Mouse (Mus musculus) liver (tissue): ENCODE measurements at regions not wholly inside any gene's neighbourhood (a gene's known extent, or its start where the extent isn't known, plus 50 kb on each side); places are given as distances from the start of the nearest gene placed in this dataset.
"Not testable (repeated sequence)": the region's sequence is repeated elsewhere in the genome, so short reads cannot be mapped to it uniquely, and the experiment has no call there.

Source experiments
- DNase-seq: peaks from one replicate; pipeline ENCODE4 v3.0.0-alpha.2; 2020; ENCODE audit warnings: mixed read lengths

DNA sequence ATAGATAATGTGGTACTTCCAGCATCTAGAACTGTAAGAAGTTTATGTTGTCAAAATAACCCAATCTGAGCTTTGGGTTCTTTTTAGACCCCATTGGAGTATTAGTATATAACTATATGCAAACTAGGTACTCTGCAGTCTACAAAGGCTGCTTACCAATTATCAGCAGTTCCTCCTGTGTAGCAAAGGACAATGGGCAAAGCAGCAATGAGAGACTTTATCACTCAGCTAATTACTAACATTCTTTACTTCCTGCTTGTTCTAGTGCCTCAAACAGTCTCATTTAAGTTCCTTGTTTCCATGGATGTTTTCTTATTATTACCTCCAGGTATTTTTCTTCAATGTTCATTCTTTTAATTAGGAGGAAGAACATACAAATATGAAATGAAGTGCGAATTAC lies 312.5 kb upstream of the Klf6 start:
- DNase-seq = no peak

DNA sequence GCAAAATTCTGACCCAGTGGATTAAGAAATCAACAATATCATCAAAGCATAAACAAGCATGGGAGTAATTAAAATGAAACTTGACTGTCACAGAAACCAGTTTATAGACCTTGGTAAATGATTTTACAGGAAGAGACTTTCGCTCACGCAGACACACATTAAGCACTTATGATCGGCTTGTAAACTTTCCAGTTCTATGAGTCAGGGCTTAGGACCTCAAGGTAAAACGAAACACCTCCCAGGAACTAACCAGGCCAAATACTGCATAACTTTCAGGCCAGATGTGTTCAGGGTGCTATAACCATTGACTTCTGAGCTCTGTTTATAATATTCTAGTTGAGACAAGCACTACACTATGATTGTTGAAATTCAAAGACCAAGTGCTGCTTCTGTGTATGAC lies 312.1 kb upstream of the Klf6 start:
- DNase-seq = no peak

- no peak for DNase-seq
These were observed 311.5 kb upstream of the Klf6 start for GRCm38 (mm10) chr13:5549747-5550146.

GRCm38 (mm10) chr13:5550354-5550753 lies 310.9 kb upstream of the Klf6 start:
- no peak for DNase-seq

DNA sequence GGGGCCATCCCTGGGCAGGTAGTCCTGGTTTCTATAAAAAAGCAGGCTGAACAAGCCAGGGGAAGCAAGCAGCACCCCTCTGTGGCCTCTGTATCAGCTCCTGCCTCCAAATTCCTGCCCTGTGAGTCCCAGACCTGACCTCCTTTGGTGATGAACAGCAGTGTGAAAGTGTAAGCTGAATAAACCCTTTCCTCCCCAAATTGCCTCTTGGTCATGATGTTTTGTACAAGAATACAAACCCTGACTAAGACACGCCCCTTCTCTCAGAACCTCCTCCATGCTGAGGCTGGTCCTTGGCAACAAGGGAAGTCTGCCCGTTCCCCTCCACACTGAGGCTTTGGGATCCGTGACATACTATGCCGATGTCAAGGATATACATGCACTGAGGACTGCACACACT lies 310.2 kb upstream of the Klf6 start:
- no peak for DNase-seq

DNA sequence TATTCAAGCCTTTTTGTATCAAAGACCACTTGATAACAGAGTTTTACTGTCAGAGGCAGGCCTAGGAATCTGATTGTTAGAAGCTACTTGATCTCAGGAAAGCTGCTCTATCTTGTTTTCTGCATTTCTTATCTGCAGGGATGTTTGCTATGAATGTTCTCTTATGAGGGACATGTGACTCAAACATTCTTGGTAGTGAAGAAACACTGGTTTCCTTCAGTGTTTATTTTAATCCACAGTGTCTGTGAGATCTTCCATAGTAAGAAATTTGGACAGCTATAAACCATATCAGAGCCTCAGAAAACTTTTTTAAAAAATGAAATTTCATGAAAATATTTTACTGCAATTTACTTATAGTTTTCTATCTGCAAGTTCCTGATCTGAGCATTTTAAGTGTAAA lies 307.8 kb upstream of the Klf6 start:
- DNase-seq = no peak

DNA sequence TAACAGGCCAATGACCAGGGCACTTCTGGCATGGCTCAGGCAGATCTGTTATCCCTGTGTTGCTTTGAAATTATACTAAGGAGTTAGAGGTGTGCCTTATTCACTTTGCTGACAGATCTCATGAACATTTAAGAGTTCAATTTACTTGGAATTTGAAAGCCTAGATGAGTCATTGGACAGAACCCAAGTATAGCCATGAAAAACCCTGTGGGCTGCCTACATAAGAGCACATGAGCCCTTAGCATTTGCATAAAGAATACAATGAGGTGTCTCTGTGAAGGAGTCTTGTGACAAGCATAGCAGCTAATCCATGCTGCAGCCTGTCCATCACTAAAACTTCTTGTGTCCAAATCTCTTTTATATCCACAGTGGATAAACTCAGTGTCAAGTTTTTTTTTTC lies 303.2 kb upstream of the Klf6 start:
- DNase-seq = no peak

DNA sequence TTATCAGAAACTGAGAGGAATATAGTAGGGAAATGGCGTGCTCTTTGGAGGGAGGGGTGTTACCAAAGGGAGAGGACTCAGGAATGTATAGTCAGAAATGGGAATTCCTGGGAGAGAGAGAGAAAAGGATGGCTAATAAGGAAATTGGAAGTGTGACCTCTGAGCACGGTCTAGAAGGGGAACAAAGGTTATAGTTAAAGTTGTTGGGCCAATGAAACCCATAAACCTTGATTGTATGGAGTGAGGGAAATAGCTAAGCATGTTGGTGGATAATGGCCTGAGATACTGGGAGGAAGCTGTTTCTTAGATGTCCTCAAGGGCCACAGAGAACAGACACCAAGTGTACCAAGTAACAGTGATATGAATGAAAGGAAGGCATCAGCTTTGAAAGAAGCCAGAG lies 294.8 kb upstream of the Klf6 start:
- no peak for DNase-seq

- DNase-seq = no peak
These were observed 294.4 kb upstream of the Klf6 start for GRCm38 (mm10) chr13:5566896-5567295.

GRCm38 (mm10) chr13:5569579-5569978 lies 291.7 kb upstream of the Klf6 start:
- DNase-seq = no peak

GRCm38 (mm10) chr13:5570386-5570785 lies 290.9 kb upstream of the Klf6 start:
- no peak for DNase-seq

DNA sequence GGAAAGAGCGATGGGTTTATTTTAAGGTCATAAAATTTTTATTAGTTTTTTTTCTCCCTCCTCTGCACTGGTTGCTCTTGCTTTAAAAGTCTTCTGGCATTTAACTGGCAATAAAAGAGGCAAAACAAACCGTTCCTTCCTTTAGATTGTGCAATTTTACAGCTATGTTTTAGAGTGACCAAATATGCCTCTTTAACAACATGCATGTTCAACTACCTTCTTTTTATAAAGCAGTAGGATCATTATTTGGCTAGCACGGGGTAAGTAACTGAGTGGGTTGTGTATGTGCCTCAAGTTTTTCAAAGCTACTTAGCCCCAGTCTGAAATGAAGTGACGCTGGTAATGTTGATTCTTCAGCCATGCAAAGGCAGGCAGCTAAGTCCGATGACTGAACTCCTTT lies 284.7 kb upstream of the Klf6 start:
- DNase-seq = no peak

- DNase-seq = not testable (repeated sequence)
These were observed 277.6 kb upstream of the Klf6 start for GRCm38 (mm10) chr13:5583681-5584080.

DNA sequence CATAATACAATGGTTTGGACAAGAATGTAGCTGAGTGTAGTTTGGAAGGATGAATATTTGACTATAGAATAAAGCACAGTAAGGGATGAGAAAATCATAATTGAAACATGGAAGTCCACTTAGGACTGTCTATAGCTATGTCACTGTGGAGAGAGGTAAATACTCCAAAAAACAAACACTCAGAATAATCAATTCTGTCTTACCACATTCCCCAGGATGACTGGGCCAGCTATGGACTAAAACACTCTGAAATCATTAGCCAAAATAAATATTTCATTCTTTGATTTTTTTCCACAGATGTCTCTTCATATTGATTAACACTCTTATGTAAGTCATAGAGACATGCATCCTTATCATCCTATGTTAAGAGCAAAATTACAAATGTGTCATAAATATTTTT lies 274.1 kb upstream of the Klf6 start:
- no peak for DNase-seq

DNA sequence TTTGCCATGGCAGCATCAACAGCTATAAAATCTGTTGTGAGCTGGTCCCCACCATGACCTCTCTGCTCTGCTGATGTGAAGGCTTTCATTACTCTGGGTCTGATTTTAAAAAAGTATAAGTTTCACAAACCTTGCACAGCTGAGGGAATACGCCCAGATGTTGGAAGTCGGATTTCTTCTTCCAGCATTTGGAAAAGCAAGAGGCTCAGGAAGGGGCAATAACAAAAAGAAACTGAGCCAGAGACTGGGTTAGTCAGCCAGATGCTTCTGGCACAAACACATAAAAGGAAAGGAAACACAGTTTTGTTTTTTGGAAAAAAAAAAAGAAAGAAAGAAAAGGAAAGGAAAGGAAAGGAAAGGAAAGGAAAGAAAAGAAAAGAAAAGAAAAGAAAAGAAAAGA lies 270.0 kb upstream of the Klf6 start:
- no peak for DNase-seq

DNA sequence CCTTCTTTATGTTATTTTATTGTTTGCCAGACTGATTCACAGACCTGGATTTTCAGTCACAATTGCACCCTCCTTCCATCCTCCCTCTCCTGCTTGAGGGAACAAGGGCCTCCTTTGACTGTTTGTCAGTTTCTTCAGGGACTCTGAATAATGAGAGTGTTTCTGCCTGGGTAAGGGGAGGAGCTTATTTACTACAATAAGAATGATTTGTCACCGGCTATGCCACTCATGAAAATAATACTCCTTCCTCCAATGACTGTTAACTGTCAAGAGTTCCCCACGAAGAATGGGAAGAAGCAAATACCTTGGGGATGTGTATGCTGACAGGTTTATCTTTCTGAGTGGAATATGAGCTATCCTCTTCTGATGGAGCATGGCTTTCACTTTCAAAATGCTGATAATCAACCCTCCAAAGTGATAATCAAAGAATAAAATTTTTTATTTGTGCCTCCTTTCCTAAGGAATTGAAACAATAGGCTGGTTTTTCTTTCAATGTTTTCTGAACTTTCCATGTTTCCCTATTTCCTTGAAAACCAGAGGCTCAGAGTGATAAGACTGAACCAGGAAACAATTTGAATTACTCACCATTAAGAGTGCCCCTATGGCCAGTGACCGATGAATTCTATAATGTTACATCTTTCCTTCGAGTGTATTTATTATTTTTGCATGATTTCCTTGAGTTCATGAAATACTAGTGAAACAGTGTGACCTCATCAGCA lies 269.3 kb upstream of the Klf6 start:
- no peak for DNase-seq

- DNase-seq = no peak
These were observed 268.7 kb upstream of the Klf6 start for GRCm38 (mm10) chr13:5592556-5593061.

- DNase-seq = no peak
These were observed 259.6 kb upstream of the Klf6 start for GRCm38 (mm10) chr13:5601648-5602047.

DNA sequence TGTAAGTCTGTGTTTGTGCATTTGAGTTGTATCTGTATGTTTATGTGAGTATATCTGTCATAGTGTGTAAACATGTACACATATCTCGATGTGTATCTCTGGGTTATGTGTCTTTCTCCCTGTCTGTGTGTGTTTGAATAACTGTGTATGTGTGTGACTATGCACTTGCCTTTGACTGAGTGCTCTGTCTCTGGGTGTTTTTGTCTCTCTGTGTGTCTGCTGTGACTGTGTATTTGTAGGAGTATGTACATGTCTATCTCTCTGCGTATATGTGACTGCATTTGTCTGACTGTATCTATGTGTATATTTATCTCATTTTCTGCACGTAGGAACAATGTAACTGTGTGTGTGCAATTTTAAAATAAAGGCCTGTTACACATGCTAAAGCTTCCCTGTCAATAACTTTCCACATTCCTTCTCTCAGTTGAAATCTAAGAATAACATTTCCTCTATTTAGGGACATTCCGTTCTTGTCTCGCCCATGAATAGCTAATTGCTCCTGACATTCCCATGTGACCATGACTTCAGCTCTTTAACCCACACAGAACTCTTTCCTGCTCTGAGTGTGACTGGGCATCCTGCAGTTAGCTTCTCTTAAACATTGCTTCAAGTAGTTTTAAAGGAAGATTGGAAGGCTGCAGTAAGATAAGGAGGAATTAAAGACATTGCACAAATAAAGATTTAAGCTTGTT lies 257.2 kb upstream of the Klf6 start:
- DNase-seq = no peak

GRCm38 (mm10) chr13:5605418-5605817 lies 255.9 kb upstream of the Klf6 start:
- DNase-seq = no peak

DNA sequence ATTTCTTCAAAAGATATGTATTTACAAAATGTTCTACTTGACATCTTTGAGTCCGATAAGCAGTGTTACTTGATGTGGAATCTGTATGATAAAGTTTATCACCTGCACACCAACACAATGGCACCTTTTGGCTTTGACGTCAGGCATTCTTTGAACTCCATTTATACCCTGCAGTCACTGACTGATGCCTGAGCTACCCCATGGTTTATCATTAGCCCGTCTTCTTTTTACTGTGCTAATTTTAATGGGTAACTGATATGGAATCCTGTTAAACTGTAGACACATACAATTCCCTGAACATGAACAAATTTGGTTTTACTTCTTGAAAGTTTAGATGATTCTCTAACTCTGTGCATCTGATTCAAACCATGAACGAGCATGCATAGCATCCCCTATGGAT lies 253.8 kb upstream of the Klf6 start:
- DNase-seq = no peak

DNA sequence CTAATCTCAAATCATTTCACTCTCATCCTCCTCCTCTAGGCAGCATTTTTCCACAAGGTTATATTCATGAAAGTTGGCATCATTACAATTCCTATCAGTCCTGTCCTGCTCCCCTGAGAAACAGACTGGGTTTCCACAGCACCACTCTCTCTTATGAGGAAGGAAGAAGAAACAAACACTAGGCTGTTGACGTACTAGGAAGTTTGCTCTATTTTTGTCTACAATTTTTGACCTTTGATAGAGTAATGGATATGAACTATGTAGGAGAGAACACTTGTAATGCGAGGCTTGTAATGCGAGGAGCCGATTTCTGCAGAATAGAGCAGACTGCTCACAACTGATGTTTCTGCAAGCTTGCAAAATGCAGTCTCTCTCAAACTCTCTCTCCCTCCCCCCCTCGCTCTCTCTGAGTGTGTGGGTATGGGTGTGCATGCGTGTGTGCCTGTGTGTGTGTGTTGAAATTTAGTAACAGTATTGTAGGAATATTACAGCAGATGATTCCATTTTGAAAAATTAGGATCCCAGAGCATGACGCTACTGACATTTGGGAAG lies 247.0 kb upstream of the Klf6 start:
- no peak for DNase-seq

GRCm38 (mm10) chr13:5614833-5615232 lies 246.4 kb upstream of the Klf6 start:
- no peak for DNase-seq

DNA sequence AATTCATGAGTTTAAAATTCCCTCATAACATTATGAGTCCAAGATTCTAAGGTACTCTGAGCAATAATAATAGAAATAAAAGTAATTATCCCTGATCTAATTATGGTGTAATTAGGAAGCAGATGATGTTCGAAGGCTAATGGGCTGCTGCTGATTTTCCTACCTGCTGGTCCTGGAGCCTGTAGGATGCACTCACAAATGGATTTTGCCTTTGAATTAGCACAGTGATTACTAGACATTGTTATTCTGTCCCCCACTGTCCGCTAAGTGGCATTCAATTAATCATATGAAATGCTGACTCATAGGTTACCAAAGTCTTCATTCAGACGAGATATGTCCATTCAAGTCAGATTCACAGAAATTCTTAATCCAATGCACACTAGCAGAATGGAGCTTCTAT lies 246.0 kb upstream of the Klf6 start:
- DNase-seq = no peak
